In genomic region chr15:102207351-102207750, GRCm38 (mm10) we compare ENCODE assay signal across 14 mouse cellular contexts. TPM values are rescaled to one million over a fixed set of nuclear protein-coding genes. Genes with fewer than 3 reads are reported as not detected.
DNase-seq lines count a peak whose midpoint lies in the region; ATAC-seq and TF ChIP-seq lines count a peak whose summit lies in the region.
"Had no signal": no experiment of that assay in that cellular context is flagged by ENCODE, and none has a peak within 500 bp of the region (broad histone marks: within the 10 kb centered on the region; RNA-seq: fewer than 3 reads in every experiment).

No protein-coding gene starts in this region.

- 0 out of 2 replicates have a peak overlapping the region, but pooled peaks have one; percentile 17 for H3K9ac ChIP-seq in embryonic facial prominence, embryonic 13.5 days
- H3K9ac ChIP-seq in liver, postnatal 0 days (replicated peaks): 0 out of 2 replicates have a peak overlapping the region, but pooled peaks have one; percentile 8
- H3K9ac ChIP-seq in forebrain, embryonic 15.5 days (replicated peaks): peak overlapping the region; percentile 9; the same call in 1 of the 2 replicates

- no peak for ATAC-seq in embryonic facial prominence, embryonic 13.5 days (ENCODE audit: insufficient number of reproducible peaks, insufficient read depth, low FRiP score, low TSS enrichment, low read depth)
- ATAC-seq in liver, postnatal 0 days: no peak
- ATAC-seq in forebrain, embryonic 15.5 days (replicated peaks): no peak
- ATAC-seq: inflammation-experienced regulatory T-cells, adult 6 months had no signal

- no peak for TF ChIP-seq CTCF in liver, postnatal 0 days (IDR thresholded peaks at IDR 0.05; ENCODE audit: low read depth)

- no peak for TF ChIP-seq EP300 in liver, postnatal 0 days (IDR thresholded peaks at IDR 0.05; ENCODE audit: low read depth)

- H3K9me3 ChIP-seq in embryonic facial prominence, embryonic 13.5 days: no peaks in the 10 kb centered on the region
- no peaks in the 10 kb centered on the region for H3K9me3 ChIP-seq in embryonic facial prominence, embryonic 10.5 days
- no peaks in the 10 kb centered on the region for H3K9me3 ChIP-seq in liver, postnatal 0 days (ENCODE audit: low read length)
- H3K9me3 ChIP-seq in forebrain, embryonic 15.5 days: no peaks in the 10 kb centered on the region

- peak overlapping the region; percentile 31; the same call in 1 of the 2 replicates for H3K4me2 ChIP-seq in embryonic facial prominence, embryonic 13.5 days
- H3K4me2 ChIP-seq in liver, postnatal 0 days (ENCODE audit: low read depth, low read length): no peak overlapping the region
- H3K4me2 ChIP-seq in forebrain, embryonic 15.5 days (replicated peaks): 0 out of 2 replicates have a peak overlapping the region, but pooled peaks have one; percentile 4

- no peaks in the 10 kb centered on the region for H3K27me3 ChIP-seq in embryonic facial prominence, embryonic 13.5 days
- H3K27me3 ChIP-seq in embryonic facial prominence, embryonic 10.5 days (replicated peaks; ENCODE audit: low read depth, poor library complexity, severe bottlenecking): no peaks in the 10 kb centered on the region
- H3K27me3 ChIP-seq in liver, postnatal 0 days (ENCODE audit: insufficient read depth, low read length): no peaks in the 10 kb centered on the region
- no peaks in the 10 kb centered on the region for H3K27me3 ChIP-seq in forebrain, embryonic 15.5 days

- H3K27ac ChIP-seq in embryonic facial prominence, embryonic 13.5 days: no peak overlapping the region
- H3K27ac ChIP-seq in embryonic facial prominence, embryonic 10.5 days (replicated peaks): no peak overlapping the region
- H3K27ac ChIP-seq in liver, postnatal 0 days (ENCODE audit: low read depth): no peak overlapping the region
- no peak overlapping the region for H3K27ac ChIP-seq in forebrain, embryonic 15.5 days (replicated peaks)
- H3K27ac ChIP-seq: gastrocnemius, adult 2 months had no signal

- H3K36me3 ChIP-seq in embryonic facial prominence, embryonic 13.5 days: peaks cover 68% of the 10 kb centered on the region
- peaks cover 78% of the 10 kb centered on the region for H3K36me3 ChIP-seq in embryonic facial prominence, embryonic 10.5 days (replicated peaks)
- peaks cover 51% of the 10 kb centered on the region for H3K36me3 ChIP-seq in liver, postnatal 0 days (replicated peaks; ENCODE audit: insufficient read depth, low read length)
- peaks cover 44% of the 10 kb centered on the region for H3K36me3 ChIP-seq in forebrain, embryonic 15.5 days

- H3K4me1 ChIP-seq in embryonic facial prominence, embryonic 13.5 days: peaks cover 37% of the 10 kb centered on the region
- H3K4me1 ChIP-seq in embryonic facial prominence, embryonic 10.5 days: peaks cover 30% of the 10 kb centered on the region
- peaks cover 32% of the 10 kb centered on the region for H3K4me1 ChIP-seq in liver, postnatal 0 days (ENCODE audit: insufficient read depth)
- H3K4me1 ChIP-seq in forebrain, embryonic 15.5 days: peaks cover 43% of the 10 kb centered on the region

- H3K4me3 ChIP-seq in embryonic facial prominence, embryonic 13.5 days: peak overlapping the region; percentile 3; the same call in 1 of the 2 replicates
- no peak overlapping the region for H3K4me3 ChIP-seq in embryonic facial prominence, embryonic 10.5 days
- H3K4me3 ChIP-seq in liver, postnatal 0 days (ENCODE audit: low read depth, low read length): no peak overlapping the region
- no peak overlapping the region for H3K4me3 ChIP-seq in forebrain, embryonic 15.5 days
- H3K4me3 ChIP-seq: erythroblast, embryonic 14.5 days; gastrocnemius, adult 2 months had no signal

- 65% methylated on average over 3 of the region's 3 CpGs for WGBS in embryonic facial prominence, embryonic 13.5 days
- 91% methylated on average over 3 of the region's 3 CpGs for WGBS in embryonic facial prominence, embryonic 10.5 days
- 73% methylated on average over 3 of the region's 3 CpGs for WGBS in liver, postnatal 0 days (ENCODE audit: insufficient replicate concordance)
- 84% methylated on average over 3 of the region's 3 CpGs for WGBS in forebrain, embryonic 15.5 days

- DNase-seq in embryonic facial prominence, embryonic 10.5 days (ENCODE audit: low spot score): no peak
- DNase-seq in liver, postnatal 0 days: no peak
- DNase-seq in liver: no peak
- DNase-seq in kidney, postnatal 14 days: peak; percentile 60
- DNase-seq in heart, postnatal 4 days: no peak
- no peak for DNase-seq in ovary, postnatal 10 days (ENCODE audit: low spot score)
- DNase-seq: adrenal gland, postnatal 25 days; gastrocnemius, adult 2 months; layer of hippocampus, adult 9-11 months; lung, adult 18-20 months had no signal

RNA-seq across cellular contexts. Expression of gene Csad, which starts 2.8 kb away (rescaled TPM):
- polyA plus RNA-seq in embryonic facial prominence, embryonic 13.5 days (2015; fragmentation: Nextera tagmentation; extraction: Ambion mirVana): 89.6 and 102 TPM in 2 replicates
- polyA plus RNA-seq in embryonic facial prominence, embryonic 10.5 days (2016; fragmentation: Nextera tagmentation; extraction: Ambion mirVana): 48.6 and 48.7 TPM in 2 replicates
- 224 and 243 TPM in 2 replicates for polyA plus RNA-seq in liver, postnatal 0 days (2015; fragmentation: Nextera tagmentation; extraction: Ambion mirVana)
- polyA plus RNA-seq in forebrain, embryonic 15.5 days (2015; fragmentation: Nextera tagmentation; extraction: Ambion mirVana): 44.2 and 45.1 TPM in 2 replicates
- 10 to 100 TPM; 26.8 to 29.9 TPM for total RNA-seq in heart, postnatal 4 days (2021)

RNA-seq across cellular contexts. Expression of gene Zfp740, which starts 4.3 kb away (rescaled TPM):
- polyA plus RNA-seq in embryonic facial prominence, embryonic 13.5 days (2015; fragmentation: Nextera tagmentation; extraction: Ambion mirVana): 82.4 and 86.3 TPM in 2 replicates
- 77.6 and 79.3 TPM in 2 replicates for polyA plus RNA-seq in embryonic facial prominence, embryonic 10.5 days (2016; fragmentation: Nextera tagmentation; extraction: Ambion mirVana)
- 10.7 and 11.6 TPM in 2 replicates for polyA plus RNA-seq in liver, postnatal 0 days (2015; fragmentation: Nextera tagmentation; extraction: Ambion mirVana)
- 90.6 and 94.0 TPM in 2 replicates for polyA plus RNA-seq in forebrain, embryonic 15.5 days (2015; fragmentation: Nextera tagmentation; extraction: Ambion mirVana)
- total RNA-seq in heart, postnatal 4 days (2021): 10 to 100 TPM; 45.3 to 49.4 TPM

RNA-seq across cellular contexts. Expression of gene Itgb7, which starts 24.4 kb away (rescaled TPM):
- 3.0 and 3.3 TPM in 2 replicates for polyA plus RNA-seq in embryonic facial prominence, embryonic 13.5 days (2015; fragmentation: Nextera tagmentation; extraction: Ambion mirVana)
- polyA plus RNA-seq in embryonic facial prominence, embryonic 10.5 days (2016; fragmentation: Nextera tagmentation; extraction: Ambion mirVana): 1.1 and 1.6 TPM in 2 replicates
- 5.8 and 8.6 TPM in 2 replicates for polyA plus RNA-seq in liver, postnatal 0 days (2015; fragmentation: Nextera tagmentation; extraction: Ambion mirVana)
- polyA plus RNA-seq in forebrain, embryonic 15.5 days (2015; fragmentation: Nextera tagmentation; extraction: Ambion mirVana): 0.33 and 0.99 TPM in 2 replicates
- total RNA-seq in heart, postnatal 4 days (2021): 1 to 10 TPM in 1 of 2 experiments, under 1 TPM in 1; 0.98 to 1.0 TPM

RNA-seq across cellular contexts. Expression of gene Rarg, which starts 50.0 kb away (rescaled TPM):
- polyA plus RNA-seq in embryonic facial prominence, embryonic 13.5 days (2015; fragmentation: Nextera tagmentation; extraction: Ambion mirVana): 135 and 143 TPM in 2 replicates
- polyA plus RNA-seq in embryonic facial prominence, embryonic 10.5 days (2016; fragmentation: Nextera tagmentation; extraction: Ambion mirVana): 77.8 and 90.2 TPM in 2 replicates
- polyA plus RNA-seq in liver, postnatal 0 days (2015; fragmentation: Nextera tagmentation; extraction: Ambion mirVana): 2.4 and 2.6 TPM in 2 replicates
- polyA plus RNA-seq in forebrain, embryonic 15.5 days (2015; fragmentation: Nextera tagmentation; extraction: Ambion mirVana): 5.9 and 6.2 TPM in 2 replicates
- 10 to 100 TPM; 12.9 to 16.6 TPM for total RNA-seq in heart, postnatal 4 days (2021)

RNA-seq across cellular contexts. Expression of gene Soat2, which starts 57.0 kb away (rescaled TPM):
- polyA plus RNA-seq in embryonic facial prominence, embryonic 13.5 days (2015; fragmentation: Nextera tagmentation; extraction: Ambion mirVana): 0.88 TPM in 1 of 2 replicates, not detected in the other
- polyA plus RNA-seq in embryonic facial prominence, embryonic 10.5 days (2016; fragmentation: Nextera tagmentation; extraction: Ambion mirVana): 0.09 and 0.18 TPM in 2 replicates
- polyA plus RNA-seq in liver, postnatal 0 days (2015; fragmentation: Nextera tagmentation; extraction: Ambion mirVana): 10.9 and 13.6 TPM in 2 replicates
- polyA plus RNA-seq in forebrain, embryonic 15.5 days (2015; fragmentation: Nextera tagmentation; extraction: Ambion mirVana): not detected in 2 replicates
- under 1 TPM; 0.11 to 0.17 TPM for total RNA-seq in heart, postnatal 4 days (2021)
